Mouse (Mus musculus): ENCODE data around the gene Ppp4r1. TPM values are rescaled to one million over a fixed set of nuclear protein-coding genes. Genes with fewer than 3 reads are reported as not detected.

Gene Ppp4r1
- polyA plus RNA-seq, 1 experiment from 2014 or later = 9.4 TPM

Other genes with a start within 250 kb of the Ppp4r1 start
- gene Tmem232, start 241.8 kb upstream of the Ppp4r1 start, polyA plus RNA-seq (2015; fragmentation: Nextera tagmentation; extraction: Ambion mirVana) = not detected in 2 replicates
- 55.8 and 57.0 TPM in 2 replicates for gene Vapa, start 169.0 kb upstream of the Ppp4r1 start, polyA plus RNA-seq (2015; fragmentation: Nextera tagmentation; extraction: Ambion mirVana)
- gene Txndc2, start 140.4 kb upstream of the Ppp4r1 start, polyA plus RNA-seq (2015; fragmentation: Nextera tagmentation; extraction: Ambion mirVana) = not detected in 2 replicates
- 6.0 and 6.9 TPM in 2 replicates for gene Rab31, start 9.8 kb upstream of the Ppp4r1 start, polyA plus RNA-seq (2015; fragmentation: Nextera tagmentation; extraction: Ambion mirVana)
- gene Ralbp1, start 103.2 kb downstream of the Ppp4r1 start, polyA plus RNA-seq (2015; fragmentation: Nextera tagmentation; extraction: Ambion mirVana) = 35.4 and 37.7 TPM in 2 replicates
- 16.0 and 16.9 TPM in 2 replicates for gene Twsg1, start 168.7 kb downstream of the Ppp4r1 start, polyA plus RNA-seq (2015; fragmentation: Nextera tagmentation; extraction: Ambion mirVana)